Mouse (Mus musculus): ENCODE measurements around the gene Ppp1r14c. TPM values are rescaled to one million over a fixed set of nuclear protein-coding genes. Genes with fewer than 3 reads are reported as not detected.
"Not testable (repeated sequence)": the region's sequence is repeated elsewhere in the genome, so short reads cannot be mapped to it uniquely, and the experiment has no call there.

Gene Ppp1r14c
- polyA plus RNA-seq, 1 experiment from 2014 or later, result 315 TPM

DNA sequence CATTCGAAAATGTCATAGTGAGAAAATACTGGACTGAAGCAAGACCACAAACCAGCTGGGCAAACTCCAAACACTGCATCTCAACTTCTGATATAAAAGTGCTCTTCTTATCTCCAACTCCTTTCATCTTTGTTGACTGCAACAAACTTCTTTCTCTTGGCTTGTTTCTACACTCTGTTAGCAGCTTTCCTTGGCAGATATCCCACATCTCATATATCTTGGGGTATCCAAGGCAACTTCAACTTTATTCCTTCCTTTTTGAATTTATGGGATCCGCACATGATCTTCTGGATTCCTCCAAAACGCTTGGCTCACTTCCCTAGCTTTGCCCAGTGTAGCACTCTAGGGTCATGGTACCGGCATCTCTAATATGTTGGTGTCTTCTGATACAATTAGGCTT lies 102.7 kb downstream of the Ppp1r14c start:
- no peak overlapping the region for H3K9ac ChIP-seq (ENCODE audit: low read length)
- no peak overlapping the region for H3K4me3 ChIP-seq (ENCODE audit: control insufficient read depth in 1 of 2, insufficient read depth in 1 of 2, low read depth in 1 of 2, low read length in 2 of 2)
- peaks cover 0 to 4% of the 10 kb centered on the region in 2 experiments; a peak in 1 of 4 replicates for H3K4me1 ChIP-seq (ENCODE audit: control insufficient read depth in 2 of 2, insufficient read depth in 2 of 2, low read length in 2 of 2)
- H3K27me3 ChIP-seq (ENCODE audit: control insufficient read depth, insufficient read depth, low read length), result no peaks in the 10 kb centered on the region
- no peaks in the 10 kb centered on the region for H3K9me3 ChIP-seq (ENCODE audit: control insufficient read depth, low read length)
- no peak overlapping the region for H3K27ac ChIP-seq (replicated peaks in 1 of 2; ENCODE audit: control insufficient read depth in 1 of 2, insufficient read depth in 1 of 2, low read depth in 2 of 2, low read length in 2 of 2)
- no peak for ATAC-seq (ENCODE audit: insufficient number of reproducible peaks, insufficient read depth, low FRiP score, low read depth)
- H3K36me3 ChIP-seq (ENCODE audit: control insufficient read depth, insufficient read depth, low read length), result peaks cover 54% of the 10 kb centered on the region
- WGBS, result 85% methylated on average over 4 of the region's 4 CpGs
- no peak overlapping the region for H3K4me2 ChIP-seq (ENCODE audit: low read length)

DNA sequence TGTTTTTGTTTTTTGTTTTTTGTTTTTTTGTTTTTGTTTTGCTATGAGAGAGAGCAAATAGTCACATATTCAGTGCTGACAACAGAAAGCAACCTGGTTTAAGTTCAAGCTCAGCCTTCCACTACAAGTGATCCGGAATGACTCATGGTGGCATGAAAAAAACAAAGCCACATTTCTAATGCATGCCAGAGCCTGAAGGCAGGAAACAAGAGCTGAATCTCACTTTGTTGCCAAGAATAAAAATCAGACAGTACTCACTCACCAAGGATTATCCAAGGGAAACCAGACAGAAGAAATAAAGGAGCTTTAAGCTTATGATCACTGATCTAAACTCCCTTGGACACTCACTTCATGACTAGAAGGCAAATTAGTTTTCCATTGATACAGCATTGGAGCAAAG lies 110.8 kb downstream of the Ppp1r14c start:
- no peaks in the 10 kb centered on the region for H3K27me3 ChIP-seq (ENCODE audit: control insufficient read depth, insufficient read depth, low read length)
- no peak overlapping the region for H3K4me3 ChIP-seq (ENCODE audit: control insufficient read depth in 1 of 2, insufficient read depth in 1 of 2, low read depth in 1 of 2, low read length in 2 of 2)
- H3K36me3 ChIP-seq (ENCODE audit: control insufficient read depth, insufficient read depth, low read length), result no peaks in the 10 kb centered on the region
- peaks cover 2 to 5% of the 10 kb centered on the region in 2 experiments; a peak in 1 of 4 replicates for H3K4me1 ChIP-seq (ENCODE audit: control insufficient read depth in 2 of 2, insufficient read depth in 2 of 2, low read length in 2 of 2)
- WGBS, result 52% methylated on average over 1 of the region's 1 CpGs
- no peak overlapping the region for H3K4me2 ChIP-seq (ENCODE audit: low read length)
- no peak overlapping the region for H3K27ac ChIP-seq (replicated peaks in 1 of 2; ENCODE audit: control insufficient read depth in 1 of 2, insufficient read depth in 1 of 2, low read depth in 2 of 2, low read length in 2 of 2)
- no peaks in the 10 kb centered on the region for H3K9me3 ChIP-seq (ENCODE audit: control insufficient read depth, low read length)
- ATAC-seq (ENCODE audit: insufficient number of reproducible peaks, insufficient read depth, low FRiP score, low read depth), result no peak
- H3K9ac ChIP-seq (ENCODE audit: low read length), result no peak overlapping the region

DNA sequence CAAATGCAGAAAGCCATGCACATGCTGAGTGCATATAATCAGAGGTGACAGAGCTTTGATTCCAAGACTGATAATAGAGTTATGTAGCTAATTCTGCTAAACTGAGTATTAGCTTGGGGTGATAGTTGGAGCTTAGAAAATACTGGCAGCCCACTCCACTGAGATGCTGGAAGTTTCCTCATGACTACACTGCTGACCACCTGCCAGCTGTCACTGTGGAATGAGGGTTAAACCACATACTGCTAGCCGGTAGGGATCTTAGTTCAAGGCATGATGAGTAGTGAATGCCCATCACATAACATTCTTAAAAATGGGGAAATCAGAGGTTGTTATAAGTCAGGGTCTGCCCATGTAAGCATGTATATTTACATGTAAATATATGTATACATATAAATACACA lies 113.9 kb downstream of the Ppp1r14c start:
- Histone ChIP-seq H3K36me3 (ENCODE audit: control insufficient read depth, insufficient read depth, low read length) (no peaks in the 10 kb centered on the region), H3K9ac (ENCODE audit: low read length) (no peak overlapping the region), H3K9me3 (ENCODE audit: control insufficient read depth, low read length) (no peaks in the 10 kb centered on the region), H3K4me1 (ENCODE audit: control insufficient read depth in 2 of 2, insufficient read depth in 2 of 2, low read length in 2 of 2) (peaks cover 2 to 5% of the 10 kb centered on the region in 2 experiments; a peak in 1 of 4 replicates), H3K4me2 (ENCODE audit: low read length) (no peak overlapping the region), H3K27me3 (ENCODE audit: control insufficient read depth, insufficient read depth, low read length) (no peaks in the 10 kb centered on the region), H3K4me3 (ENCODE audit: control insufficient read depth in 1 of 2, insufficient read depth in 1 of 2, low read depth in 1 of 2, low read length in 2 of 2) (no peak overlapping the region), H3K27ac (replicated peaks in 1 of 2; ENCODE audit: control insufficient read depth in 1 of 2, insufficient read depth in 1 of 2, low read depth in 2 of 2, low read length in 2 of 2) (no peak overlapping the region)
- ATAC-seq (ENCODE audit: insufficient number of reproducible peaks, insufficient read depth, low FRiP score, low read depth), result no peak
- WGBS, result 77% methylated on average over 1 of the region's 1 CpGs

DNA sequence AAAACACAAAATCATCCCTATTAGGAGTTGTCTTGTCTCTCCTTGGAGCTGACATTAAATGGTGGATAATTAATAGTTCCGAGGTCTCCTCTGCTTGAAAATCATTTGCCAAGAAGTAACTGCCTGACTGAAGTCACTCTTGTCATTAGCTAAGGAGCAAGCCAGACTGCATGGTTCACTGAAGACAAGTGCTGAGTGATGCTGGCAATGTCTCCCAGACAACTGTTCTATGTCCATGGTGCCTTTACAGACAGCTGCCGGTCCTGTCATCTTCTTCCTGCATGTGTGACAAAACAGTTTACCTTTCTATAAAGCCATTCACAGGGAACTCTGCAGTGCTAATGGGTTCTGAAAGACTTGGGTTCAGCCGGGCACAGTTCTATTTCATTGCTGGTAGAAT lies 124.2 kb downstream of the Ppp1r14c start:
- whole genome bisulfite sequencing, result 69% methylated on average over 3 of the region's 3 CpGs
- no peaks in the 10 kb centered on the region for H3K4me1 ChIP-seq (ENCODE audit: control insufficient read depth in 2 of 2, insufficient read depth in 2 of 2, low read length in 2 of 2)
- no peak for ATAC-seq (ENCODE audit: insufficient number of reproducible peaks, insufficient read depth, low FRiP score, low read depth)

DNA sequence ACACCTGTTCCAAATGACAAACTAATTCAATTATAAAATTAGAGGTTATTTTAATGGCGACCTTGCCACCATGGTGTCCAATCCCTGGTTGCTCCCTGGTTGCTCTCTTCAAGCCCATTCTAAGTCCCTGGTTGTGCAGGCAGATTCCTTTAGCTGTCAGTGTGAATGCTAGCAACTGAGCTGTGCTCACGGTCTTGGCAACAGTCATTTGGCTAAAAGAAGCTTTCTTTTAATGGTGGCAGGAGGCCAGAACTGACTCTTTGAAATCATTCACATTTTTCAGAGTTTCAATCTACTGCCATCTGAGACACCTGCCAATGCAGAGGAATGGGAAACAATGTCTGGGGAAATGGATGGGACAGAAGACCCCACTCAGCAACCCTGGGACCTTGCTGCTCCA lies 130.9 kb downstream of the Ppp1r14c start:
- Histone ChIP-seq H3K4me1 (ENCODE audit: control insufficient read depth in 2 of 2, insufficient read depth in 2 of 2, low read length in 2 of 2) (no peaks in the 10 kb centered on the region), H3K36me3 (ENCODE audit: control insufficient read depth, insufficient read depth, low read length) (no peaks in the 10 kb centered on the region), H3K4me3 (ENCODE audit: control insufficient read depth in 1 of 2, insufficient read depth in 1 of 2, low read depth in 1 of 2, low read length in 2 of 2) (no peak overlapping the region), H3K9me3 (ENCODE audit: control insufficient read depth, low read length) (peaks cover 6% of the 10 kb centered on the region; the same call in 1 of the 2 replicates), H3K9ac (ENCODE audit: low read length) (no peak overlapping the region), H3K4me2 (ENCODE audit: low read length) (no peak overlapping the region), H3K27ac (replicated peaks in 1 of 2; ENCODE audit: control insufficient read depth in 1 of 2, insufficient read depth in 1 of 2, low read depth in 2 of 2, low read length in 2 of 2) (no peak overlapping the region), H3K27me3 (ENCODE audit: control insufficient read depth, insufficient read depth, low read length) (no peaks in the 10 kb centered on the region)
- ATAC-seq (ENCODE audit: insufficient number of reproducible peaks, insufficient read depth, low FRiP score, low read depth), result no peak
- 73% methylated on average over 2 of the region's 2 CpGs for WGBS

More for the DNA sequence above, 124.2 kb downstream of the Ppp1r14c start:
- H3K36me3 ChIP-seq (ENCODE audit: control insufficient read depth, insufficient read depth, low read length), result no peaks in the 10 kb centered on the region
- H3K27me3 ChIP-seq (ENCODE audit: control insufficient read depth, insufficient read depth, low read length), result no peaks in the 10 kb centered on the region
- H3K4me3 ChIP-seq (ENCODE audit: control insufficient read depth in 1 of 2, insufficient read depth in 1 of 2, low read depth in 1 of 2, low read length in 2 of 2), result no peak overlapping the region
- H3K9ac ChIP-seq (ENCODE audit: low read length), result no peak overlapping the region
- H3K27ac ChIP-seq (replicated peaks in 1 of 2; ENCODE audit: control insufficient read depth in 1 of 2, insufficient read depth in 1 of 2, low read depth in 2 of 2, low read length in 2 of 2), result no peak overlapping the region
- H3K4me2 ChIP-seq (ENCODE audit: low read length), result no peak overlapping the region
- no peaks in the 10 kb centered on the region for H3K9me3 ChIP-seq (ENCODE audit: control insufficient read depth, low read length)

DNA sequence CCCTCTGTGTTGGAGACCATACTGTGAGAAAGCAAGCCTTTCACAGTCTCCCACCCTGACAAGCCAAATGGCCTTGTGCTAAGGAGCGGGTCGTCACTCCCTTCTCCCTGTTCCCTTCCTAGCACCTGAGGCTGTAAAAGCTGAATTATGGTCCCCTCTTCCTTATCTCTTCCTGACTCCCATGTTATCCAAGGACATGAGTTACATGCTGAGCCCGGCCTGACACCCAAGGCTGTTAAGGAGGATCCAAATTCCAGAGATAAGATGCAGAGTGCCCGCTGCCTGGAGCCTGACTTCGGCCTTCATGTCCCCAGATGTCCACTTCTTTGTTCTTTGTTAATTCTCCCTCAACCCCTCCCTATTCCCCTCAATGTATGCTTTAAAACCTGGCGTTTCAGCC lies 135.0 kb downstream of the Ppp1r14c start:
- not testable (repeated sequence) for ATAC-seq (ENCODE audit: insufficient number of reproducible peaks, insufficient read depth, low FRiP score, low read depth); H3K9me3 ChIP-seq (ENCODE audit: control insufficient read depth, low read length); H3K4me2 ChIP-seq (ENCODE audit: low read length); H3K36me3 ChIP-seq (ENCODE audit: control insufficient read depth, insufficient read depth, low read length); H3K9ac ChIP-seq (ENCODE audit: low read length); H3K4me3 ChIP-seq (ENCODE audit: control insufficient read depth in 1 of 2, insufficient read depth in 1 of 2, low read depth in 1 of 2, low read length in 2 of 2); H3K27me3 ChIP-seq (ENCODE audit: control insufficient read depth, insufficient read depth, low read length); H3K27ac ChIP-seq (replicated peaks in 1 of 2; ENCODE audit: control insufficient read depth in 1 of 2, insufficient read depth in 1 of 2, low read depth in 2 of 2, low read length in 2 of 2); H3K4me1 ChIP-seq (ENCODE audit: control insufficient read depth in 2 of 2, insufficient read depth in 2 of 2, low read length in 2 of 2)
- WGBS, result 49% methylated on average over 6 of the region's 6 CpGs

DNA sequence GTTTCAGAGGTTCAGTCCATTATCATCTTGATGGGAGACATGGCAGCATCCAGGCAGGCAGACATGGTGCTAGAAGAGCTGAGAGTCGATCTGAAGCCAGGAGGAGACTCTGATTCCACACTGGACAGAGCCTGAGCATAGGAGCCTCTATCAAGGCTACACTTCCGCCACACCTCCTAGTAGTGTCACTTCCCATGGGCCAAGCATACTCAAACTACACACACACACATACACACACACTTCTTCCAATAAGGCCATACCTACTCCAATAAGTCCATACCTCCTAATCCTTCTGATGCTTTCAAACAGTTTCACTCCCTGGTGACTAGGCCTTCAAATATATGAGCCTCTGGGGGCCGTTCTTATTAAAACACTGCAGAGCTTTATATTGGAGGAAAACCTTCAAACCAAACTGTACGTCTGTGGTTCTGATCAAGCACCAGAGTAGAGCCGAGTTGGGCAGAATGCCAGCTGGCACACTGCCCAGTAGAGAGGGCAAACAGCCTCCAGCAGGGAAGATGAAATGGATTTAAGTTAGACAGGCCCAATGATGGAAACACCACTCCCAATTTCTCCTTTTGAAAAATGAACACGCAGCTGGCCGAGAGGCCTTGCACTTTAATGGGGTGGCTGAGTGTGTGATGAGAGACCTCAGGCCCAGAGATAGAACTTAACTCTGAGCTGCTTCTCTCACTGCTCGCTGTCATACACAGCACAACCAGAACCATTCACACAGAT lies 141.8 kb downstream of the Ppp1r14c start:
- WGBS, result 37% methylated on average over 8 of the region's 8 CpGs

DNA sequence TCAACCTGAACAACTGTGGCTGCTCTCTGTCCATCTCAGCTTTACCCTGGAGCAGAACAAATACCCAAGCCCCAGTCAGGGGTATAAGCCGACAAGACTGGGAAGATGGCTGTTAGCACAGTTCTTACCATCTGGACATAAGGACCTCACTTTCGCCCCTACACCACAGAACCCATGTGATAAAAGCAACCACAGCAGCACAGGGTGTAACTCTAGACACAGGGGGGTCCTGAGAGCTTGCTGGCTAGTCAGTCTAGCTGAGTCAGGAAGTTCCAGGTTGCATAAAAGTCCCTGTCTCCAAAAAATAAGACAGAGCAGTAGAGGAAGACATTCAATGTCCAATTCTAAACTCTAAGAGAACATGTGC lies 142.3 kb downstream of the Ppp1r14c start:
- Histone ChIP-seq H3K4me2 (ENCODE audit: low read length) (no peak overlapping the region), H3K9me3 (ENCODE audit: control insufficient read depth, low read length) (no peaks in the 10 kb centered on the region), H3K27me3 (ENCODE audit: control insufficient read depth, insufficient read depth, low read length) (no peaks in the 10 kb centered on the region), H3K4me3 (ENCODE audit: control insufficient read depth in 1 of 2, insufficient read depth in 1 of 2, low read depth in 1 of 2, low read length in 2 of 2) (no peak overlapping the region), H3K9ac (ENCODE audit: low read length) (no peak overlapping the region), H3K4me1 (ENCODE audit: control insufficient read depth in 2 of 2, insufficient read depth in 2 of 2, low read length in 2 of 2) (peaks cover 16 to 32% of the 10 kb centered on the region in 2 experiments), H3K27ac (replicated peaks in 1 of 2; ENCODE audit: control insufficient read depth in 1 of 2, insufficient read depth in 1 of 2, low read depth in 2 of 2, low read length in 2 of 2) (peak overlapping the region; percentile 78 to 80), H3K36me3 (ENCODE audit: control insufficient read depth, insufficient read depth, low read length) (no peaks in the 10 kb centered on the region)
- ATAC-seq (ENCODE audit: insufficient number of reproducible peaks, insufficient read depth, low FRiP score, low read depth), result no peak
- 59% methylated on average over 2 of the region's 2 CpGs for WGBS

More for the DNA sequence above, 141.8 kb downstream of the Ppp1r14c start:
- peak; percentile 48 for ATAC-seq (ENCODE audit: insufficient number of reproducible peaks, insufficient read depth, low FRiP score, low read depth)
- Histone ChIP-seq H3K9ac (ENCODE audit: low read length) (no peak overlapping the region), H3K27ac (replicated peaks in 1 of 2; ENCODE audit: control insufficient read depth in 1 of 2, insufficient read depth in 1 of 2, low read depth in 2 of 2, low read length in 2 of 2) (peak overlapping the region; percentile 78 to 80), H3K9me3 (ENCODE audit: control insufficient read depth, low read length) (no peaks in the 10 kb centered on the region), H3K4me3 (ENCODE audit: control insufficient read depth in 1 of 2, insufficient read depth in 1 of 2, low read depth in 1 of 2, low read length in 2 of 2) (no peak overlapping the region), H3K4me1 (ENCODE audit: control insufficient read depth in 2 of 2, insufficient read depth in 2 of 2, low read length in 2 of 2) (peaks cover 16 to 32% of the 10 kb centered on the region in 2 experiments), H3K4me2 (ENCODE audit: low read length) (no peak overlapping the region), H3K36me3 (ENCODE audit: control insufficient read depth, insufficient read depth, low read length) (no peaks in the 10 kb centered on the region), H3K27me3 (ENCODE audit: control insufficient read depth, insufficient read depth, low read length) (no peaks in the 10 kb centered on the region)

Measured in heart, embryonic 14.5 days (tissue).